Mouse (Mus musculus): ENCODE data around the gene Rnf183.
"Not testable (repeated sequence)": the region's sequence is repeated elsewhere in the genome, so short reads cannot be mapped to it uniquely, and the experiment has no call there.

The Rnf183 gene

DNA sequence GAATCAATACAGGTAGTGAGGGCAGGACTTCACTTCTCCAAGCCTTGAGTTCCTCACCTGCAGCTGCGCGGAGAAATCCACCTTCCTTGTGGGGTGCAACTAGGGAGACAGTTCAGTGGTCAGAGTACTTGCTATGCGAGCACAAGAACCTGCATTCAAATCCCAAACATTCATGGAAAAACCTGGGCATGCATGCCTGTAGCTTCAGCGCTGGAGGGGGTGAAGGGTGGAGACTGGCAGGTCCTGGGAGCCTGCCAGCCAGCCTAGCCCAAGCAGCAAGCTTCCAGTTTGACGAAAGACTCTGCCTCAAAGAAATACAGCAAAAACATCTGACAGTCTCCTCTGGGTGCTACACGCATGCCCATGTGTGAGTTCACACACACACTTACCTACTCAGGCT, at the start of gene Rnf183:
Gene Rnf183 (minus strand): TSS at position 172 of the 400 bp plus-strand sequence.
- DNase-seq (ENCODE audit: extremely low spot score) = no peak

DNA sequence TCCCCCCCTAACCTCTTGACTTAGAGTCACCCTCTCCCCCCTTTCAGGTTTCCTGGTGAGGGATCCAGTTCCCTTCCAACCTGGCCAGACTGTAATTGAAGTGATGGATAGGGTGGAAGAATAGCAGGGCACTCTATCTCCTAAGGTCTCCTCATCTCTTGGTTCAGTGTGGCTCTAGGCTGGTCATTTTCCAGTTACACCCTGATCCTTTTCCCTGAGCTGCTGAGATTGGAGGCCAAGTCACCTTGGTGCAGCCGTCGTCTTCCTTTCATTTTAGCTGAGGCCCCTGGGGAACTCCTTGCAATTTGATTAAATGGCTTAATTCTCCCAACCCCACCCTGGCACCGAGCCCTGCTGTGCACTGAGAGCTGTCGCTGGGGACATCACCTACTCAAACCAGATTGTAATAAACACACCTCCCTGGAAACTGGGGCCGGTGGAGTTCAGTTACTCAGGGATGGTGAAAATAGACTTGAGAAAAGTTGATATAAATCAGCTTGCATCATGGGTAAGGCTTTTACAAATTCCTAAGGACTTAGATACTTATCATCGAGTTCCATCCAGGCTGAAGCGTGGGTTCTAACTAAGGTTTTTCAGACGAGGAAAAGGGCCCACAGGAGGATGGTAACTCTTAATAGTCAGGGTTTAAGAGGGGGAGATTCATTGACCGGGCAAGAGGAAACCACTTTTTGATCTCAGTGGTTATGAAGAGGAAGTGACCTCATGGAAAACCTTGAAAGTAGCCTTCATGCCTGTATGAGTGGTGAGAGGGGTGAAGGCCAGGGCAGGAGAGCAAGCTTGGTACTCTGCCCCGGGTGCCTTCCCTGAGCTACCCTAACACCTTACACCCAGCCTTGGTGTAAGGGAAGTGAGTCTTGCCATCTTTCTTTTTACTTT, 45.9 kb upstream of the Rnf183 start:
- DNase-seq (ENCODE audit: extremely low spot score) = peak; percentile 8

DNA sequence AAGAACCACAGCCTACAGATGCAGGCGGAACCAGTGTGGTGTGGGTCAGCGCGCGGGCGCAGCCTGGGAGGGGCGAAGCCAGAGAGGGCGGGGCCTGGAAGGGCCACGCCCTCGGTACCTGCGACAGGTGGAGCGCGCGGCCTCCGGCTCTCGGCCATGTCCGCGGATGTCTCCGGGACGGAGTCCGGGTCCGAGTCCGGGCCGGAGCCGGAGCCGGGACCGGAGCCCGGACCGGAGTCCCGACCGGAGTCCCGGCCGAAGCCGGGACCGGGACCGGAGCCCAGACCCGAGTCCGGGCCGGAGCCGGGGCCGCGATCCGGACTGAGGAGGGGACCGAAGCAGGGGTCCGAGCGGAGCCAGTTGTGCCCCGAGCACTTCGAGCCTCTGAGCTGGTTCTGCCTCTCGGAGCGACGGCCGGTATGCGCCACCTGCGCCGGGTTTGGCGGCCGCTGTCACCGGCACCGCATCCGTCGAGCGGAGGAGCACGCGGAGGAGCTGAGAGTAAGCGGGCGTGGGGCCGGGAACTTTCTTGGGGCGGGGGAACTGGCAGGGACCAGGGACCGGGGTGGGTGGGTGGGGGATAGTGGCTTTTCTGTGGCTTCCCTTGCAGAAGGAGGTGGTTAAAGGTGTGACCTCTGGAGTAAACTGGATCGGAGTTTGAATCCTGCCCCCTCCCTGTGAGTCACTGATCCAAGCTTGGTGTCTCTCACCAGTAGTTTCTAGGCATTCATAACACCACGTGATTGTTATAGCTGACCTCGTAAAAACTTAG, 45.1 kb upstream of the Rnf183 start, which contains the start of gene Bspry:
Gene Bspry (plus strand): TSS at position 117 of the 772 bp plus-strand sequence.
- DNase-seq (ENCODE audit: extremely low spot score) = peak; percentile 61

DNA sequence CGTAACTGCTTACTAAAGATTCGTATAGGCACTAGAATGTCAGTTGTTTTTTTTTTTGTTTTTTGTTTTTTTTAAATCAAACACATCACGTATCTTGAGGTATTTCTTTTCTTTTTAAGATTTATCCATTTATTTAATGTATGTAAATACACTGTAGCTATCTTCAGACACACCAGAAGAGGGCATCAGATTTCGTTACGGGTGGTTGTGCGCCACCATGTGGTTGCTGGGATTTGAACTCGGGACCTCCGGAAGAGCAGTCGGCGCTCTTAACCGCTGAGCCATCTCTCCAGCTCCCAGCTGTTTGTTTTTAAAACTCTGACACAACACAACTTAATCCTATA, 44.5 kb upstream of the Rnf183 start:
- DNase-seq (ENCODE audit: extremely low spot score) = not testable (repeated sequence)

DNA sequence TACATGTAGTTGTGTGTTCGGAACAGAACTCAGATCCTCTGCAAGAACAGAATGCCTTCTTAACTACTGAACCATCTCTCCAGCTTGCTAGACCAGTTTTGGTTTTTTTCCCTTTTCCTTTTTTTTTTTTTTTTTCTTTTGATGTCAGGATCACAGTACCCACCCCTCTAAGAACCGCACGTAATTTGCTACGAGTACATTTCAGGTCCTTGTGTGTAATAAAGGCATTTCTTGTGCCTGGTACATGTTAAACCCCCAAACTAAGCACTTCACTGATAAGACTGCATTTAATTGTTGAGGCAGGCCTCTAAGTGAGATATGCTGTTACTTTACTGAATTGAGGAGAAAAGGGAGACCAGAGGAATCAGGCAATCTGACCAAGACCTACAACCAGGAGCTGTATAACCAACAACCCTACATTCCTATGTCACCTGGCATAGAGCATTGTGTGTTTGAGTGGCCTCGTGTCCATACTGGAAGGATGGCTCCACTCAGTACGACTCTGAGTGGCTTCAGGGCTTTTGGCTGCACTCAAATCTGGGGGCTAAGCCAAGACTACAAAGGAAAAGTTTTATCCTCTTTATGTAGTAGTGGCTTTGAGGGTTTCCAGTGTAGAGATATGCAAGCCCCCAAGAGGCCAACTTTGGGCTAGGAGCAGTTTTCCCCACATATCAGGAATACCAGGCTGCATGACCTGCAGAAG, 42.6 kb upstream of the Rnf183 start:
- DNase-seq (ENCODE audit: extremely low spot score) = no peak

DNA sequence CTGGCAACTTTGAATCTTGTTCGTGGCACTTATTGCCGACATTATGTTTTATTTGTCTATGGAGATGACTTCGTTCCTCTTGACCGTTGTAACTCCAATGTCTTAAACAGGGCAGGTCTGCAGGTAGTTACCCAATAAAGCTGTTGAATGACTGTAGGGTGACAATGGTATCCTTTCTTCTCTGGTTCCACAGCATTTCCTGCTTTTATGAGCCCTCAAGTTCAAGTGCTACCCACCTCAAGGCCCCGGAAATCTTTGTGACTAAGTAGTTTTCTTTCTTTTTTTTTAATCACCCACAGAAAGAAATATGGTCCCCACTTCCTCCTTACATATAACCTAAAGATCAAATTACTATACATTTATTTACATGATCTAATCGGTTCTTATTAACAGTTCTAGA, 40.7 kb upstream of the Rnf183 start:
- no peak for DNase-seq (ENCODE audit: extremely low spot score)

DNA sequence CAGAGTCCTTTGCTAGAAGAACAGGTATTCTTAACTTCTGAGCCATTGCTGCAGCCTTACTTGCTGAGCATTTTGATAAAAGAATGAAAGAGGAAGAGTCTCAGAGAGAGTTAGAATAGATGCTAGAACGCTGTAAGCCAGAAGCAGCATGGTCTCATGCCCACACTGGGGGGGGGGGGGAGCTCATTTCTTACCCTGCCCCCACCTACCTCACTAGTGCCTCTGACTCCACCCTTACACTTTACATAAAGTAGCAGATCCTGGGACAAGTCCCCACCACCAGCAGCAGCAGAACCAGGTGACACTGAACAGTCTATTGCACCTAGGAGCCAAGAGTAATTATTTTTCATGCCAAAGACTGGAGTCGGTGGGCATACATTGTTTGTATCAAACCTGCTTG, 40.1 kb upstream of the Rnf183 start:
- no peak for DNase-seq (ENCODE audit: extremely low spot score)

DNA sequence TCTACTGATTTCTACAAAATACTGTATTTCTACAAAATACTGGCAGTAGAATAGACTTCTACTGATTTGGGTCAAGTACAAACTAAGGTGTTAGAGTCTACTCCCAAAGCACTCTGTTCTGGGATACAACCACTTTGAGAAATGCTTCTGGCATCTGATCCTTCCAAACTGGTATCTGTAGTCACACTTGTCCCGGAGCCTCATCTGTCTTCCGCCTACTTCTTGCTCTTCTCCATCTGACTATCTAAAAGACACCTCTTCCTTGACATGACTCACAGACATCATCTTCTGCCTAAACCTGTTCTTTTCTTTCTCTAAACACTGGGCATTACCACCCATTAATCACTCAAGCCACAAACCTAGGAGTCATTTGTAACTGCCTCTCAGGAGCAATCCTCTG, 37.0 kb upstream of the Rnf183 start:
- no peak for DNase-seq (ENCODE audit: extremely low spot score)

DNA sequence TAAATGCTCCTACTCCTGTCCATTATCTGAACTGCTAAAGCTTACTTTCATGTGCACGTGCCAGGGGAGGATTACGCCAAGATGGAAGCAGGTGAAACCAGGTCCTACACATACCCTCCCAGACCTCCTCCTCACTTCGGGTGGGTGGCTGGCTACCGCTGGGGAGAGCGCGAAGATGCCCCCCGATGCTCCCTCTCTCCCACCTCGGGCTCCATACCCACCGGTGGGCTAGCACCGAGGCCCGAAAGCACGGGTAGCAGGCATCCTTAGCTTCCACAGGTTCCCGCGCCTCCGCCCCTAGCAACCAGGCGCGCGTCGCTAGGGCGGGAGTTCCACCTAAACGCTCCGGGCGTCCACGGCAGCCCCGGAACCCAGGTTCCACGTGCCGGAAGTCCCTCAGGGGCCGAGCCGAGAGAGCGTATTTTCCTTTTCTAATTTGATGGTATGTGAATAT, 35.6 kb upstream of the Rnf183 start, which contains the start of gene Wdr31:
Gene Wdr31 (minus strand): TSS at position 299 of the 454 bp plus-strand sequence.
- DNase-seq (ENCODE audit: extremely low spot score) = peak; percentile 84

DNA sequence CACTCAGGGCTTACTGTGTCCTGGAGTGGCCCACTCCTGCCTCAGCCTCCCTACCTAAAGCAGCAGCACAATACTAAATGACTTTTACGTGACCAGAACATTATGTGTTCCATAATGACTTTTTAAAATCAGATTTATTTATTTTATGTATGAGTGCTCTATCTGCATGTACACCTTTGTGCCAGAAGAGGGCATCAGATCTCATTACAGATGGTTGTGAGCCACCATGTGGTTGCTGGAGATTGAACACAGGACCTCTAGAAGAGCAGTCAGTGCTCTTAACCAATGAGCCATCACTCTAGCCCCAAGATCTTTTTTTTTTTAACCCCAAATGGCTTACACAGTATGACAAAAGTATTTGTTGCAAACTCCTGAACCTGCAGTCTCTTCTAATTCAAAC, 33.1 kb upstream of the Rnf183 start:
- no peak for DNase-seq (ENCODE audit: extremely low spot score)

DNA sequence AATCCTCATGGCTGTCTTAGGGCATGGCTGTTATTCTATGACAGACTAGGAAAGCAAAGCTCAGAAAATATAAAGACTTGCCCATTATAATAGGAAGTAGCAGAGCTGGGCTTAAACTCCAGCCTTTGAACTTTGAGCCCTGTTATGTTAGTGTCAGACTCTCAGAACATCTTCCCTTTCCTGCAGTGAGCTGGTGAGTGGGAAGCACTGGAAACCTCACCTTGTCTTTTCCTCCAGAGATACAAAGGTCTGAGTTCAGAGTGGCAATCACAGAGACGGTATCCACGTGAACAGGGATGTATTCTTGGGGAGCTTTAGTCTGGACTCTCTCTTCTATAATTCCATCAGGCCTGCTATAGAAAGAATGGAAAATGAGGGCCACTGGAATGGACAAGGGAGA, 28.1 kb upstream of the Rnf183 start:
- no peak for DNase-seq (ENCODE audit: extremely low spot score)

DNA sequence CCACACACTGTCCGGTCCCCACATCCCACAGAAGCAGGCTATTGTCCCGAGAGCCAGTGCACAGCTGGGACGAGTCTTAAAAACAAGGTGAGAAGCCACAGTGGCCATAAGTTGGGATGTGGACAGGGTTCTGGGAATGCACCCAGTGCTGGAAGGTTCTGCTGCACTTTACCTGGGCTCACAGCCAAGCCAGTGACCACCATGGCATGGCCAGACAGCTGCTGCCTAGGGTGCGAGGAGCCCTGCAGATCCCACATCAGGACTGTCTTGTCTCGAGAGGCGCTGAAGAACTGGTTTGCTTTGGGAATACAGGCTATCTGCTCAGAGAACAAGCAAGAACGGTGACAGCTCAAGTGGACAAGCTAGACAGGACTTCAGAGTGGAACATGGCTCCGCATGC, 25.3 kb upstream of the Rnf183 start:
- DNase-seq (ENCODE audit: extremely low spot score) = no peak

DNA sequence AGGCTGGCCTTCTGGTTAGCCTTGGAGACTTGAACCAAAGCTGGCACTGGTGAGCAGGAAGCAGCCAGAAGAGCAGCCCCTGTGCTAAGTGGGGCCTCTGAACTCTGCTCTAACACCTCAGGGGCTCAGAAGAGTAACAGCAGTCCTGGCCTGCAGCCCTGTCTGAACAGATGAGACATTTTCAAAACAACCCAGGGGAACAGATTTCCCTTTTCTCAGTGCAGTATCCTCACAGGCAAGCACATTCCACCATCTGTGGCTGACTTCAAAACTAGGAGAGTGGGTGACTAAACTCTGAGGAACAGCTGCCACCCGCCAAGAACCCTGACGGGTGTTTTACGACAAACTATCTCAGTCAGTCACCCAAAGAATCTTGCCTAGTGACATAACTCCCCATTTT, 24.0 kb upstream of the Rnf183 start:
- DNase-seq (ENCODE audit: extremely low spot score) = no peak

DNA sequence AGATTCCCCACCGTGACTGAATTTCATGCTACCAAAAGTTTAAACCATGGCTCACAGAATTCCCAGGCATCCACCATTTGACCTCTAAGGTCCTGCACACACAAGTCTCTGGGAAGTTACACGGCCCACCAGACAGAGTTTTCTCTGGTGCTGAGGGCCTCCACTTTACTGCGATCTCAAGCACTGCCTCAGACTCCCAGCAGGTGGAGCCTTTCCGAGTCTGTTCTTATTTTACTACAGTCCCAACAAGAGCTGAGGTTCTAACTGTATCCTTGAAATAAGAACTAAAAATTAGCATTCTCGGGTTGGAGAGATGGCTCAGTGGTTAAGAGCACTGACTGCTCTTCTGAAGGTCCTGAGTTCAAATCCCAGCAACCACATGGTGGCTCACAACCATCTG, 19.9 kb upstream of the Rnf183 start:
- DNase-seq (ENCODE audit: extremely low spot score) = peak; percentile 20

DNA sequence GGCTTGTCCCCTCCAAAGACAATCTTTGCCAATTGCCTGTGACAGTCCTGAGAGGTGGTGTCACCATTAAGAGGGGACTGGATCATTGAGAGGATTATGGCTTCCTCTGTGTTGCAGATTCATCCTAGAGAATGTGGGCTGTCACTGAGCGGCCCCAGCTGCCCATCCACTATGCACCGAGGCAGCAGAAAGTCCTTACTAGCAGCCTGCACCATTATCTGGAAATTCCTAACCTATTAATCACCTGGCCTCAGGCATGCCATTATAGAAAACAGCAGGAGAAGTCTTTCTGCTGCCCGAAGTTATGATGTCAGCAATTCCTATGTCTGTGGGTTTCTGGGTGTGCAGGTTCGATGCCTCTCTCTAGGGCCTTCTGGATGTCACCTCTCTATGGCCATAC, 5.9 kb upstream of the Rnf183 start:
- DNase-seq (ENCODE audit: extremely low spot score) = no peak

DNA sequence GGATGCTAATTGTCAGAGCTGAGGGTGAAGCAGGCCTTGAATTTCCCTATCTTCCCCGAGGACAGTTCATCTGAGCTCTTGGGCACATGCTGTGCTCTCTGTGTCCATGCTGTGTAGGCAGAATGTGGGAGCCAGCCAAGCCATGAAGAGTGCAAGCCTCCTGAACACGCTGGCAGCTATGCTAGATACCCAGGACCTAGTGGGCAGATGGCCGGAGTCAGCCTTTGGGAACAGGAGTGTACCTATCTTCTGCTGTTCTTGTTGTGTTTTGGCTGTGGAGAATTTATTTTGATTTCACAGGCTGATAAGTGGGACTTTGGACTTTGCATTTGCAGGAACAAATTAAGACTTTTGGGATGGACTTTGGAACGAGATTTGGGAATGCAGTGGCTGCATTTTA, 5.5 kb upstream of the Rnf183 start:
- no peak for DNase-seq (ENCODE audit: extremely low spot score)

DNA sequence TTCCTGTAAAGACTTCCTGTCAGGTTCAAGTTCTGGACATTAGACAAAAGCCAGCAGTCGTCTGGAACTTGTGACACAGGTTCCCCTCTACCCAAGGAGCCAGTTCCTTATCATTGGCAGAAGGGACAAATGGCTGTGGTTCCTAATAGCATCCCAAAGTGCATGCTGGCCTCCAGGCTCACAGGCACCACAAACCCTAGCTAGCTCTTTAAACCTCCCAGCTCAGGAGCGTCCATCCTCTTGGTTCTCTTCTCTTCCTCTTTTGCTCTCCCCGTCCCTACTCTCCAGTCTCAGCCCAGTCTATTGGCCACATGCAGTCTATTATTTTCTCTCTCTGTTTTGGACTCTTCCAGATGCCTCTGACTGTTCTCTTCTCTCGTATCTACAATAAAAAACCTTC, 4.7 kb upstream of the Rnf183 start:
- DNase-seq (ENCODE audit: extremely low spot score) = no peak

DNA sequence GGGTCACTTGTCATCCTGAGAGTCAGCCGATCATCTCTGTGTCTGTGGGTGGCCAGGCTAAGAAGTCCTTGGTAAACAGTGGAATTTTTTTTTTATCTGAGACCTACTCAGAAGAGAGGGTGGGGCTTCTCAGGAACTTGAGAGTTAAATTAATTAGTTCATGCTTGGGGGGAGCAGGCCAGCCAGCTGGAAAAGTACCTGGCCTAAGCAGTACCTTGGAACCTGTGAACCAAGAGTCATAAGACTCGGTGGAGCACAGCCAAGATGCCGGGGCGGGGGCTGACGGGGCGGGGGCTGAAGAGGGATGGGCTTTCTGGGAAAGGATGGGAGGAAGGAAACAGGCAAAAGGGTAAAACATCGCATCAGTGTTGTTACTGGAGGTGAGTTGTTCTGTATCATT, 2.8 kb upstream of the Rnf183 start:
- no peak for DNase-seq (ENCODE audit: extremely low spot score)

DNA sequence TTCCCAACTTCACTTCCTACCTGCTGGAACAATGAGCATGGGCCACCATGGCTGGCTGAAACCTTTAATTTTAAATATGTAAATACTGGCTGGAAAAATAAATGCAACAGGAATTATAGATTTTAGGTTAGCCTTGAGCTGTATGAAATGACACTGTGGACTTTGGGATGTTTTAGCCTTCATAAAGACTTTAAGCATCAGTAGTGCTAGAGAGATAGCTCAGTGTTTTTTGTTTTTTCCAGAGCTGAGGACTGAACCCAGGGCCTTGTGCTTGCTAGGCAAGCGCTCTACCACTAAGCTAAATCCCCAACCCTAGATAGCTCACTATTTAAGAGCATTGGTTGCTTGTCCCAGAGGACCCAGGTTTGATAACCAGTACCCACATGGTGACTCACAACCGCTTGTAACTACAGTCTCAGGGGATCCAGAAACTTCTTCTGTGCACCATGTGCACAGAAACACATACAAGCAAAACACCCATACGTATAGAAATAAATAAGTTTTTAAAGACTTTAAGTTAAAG, 2.3 kb upstream of the Rnf183 start:
- DNase-seq (ENCODE audit: extremely low spot score) = no peak

DNA sequence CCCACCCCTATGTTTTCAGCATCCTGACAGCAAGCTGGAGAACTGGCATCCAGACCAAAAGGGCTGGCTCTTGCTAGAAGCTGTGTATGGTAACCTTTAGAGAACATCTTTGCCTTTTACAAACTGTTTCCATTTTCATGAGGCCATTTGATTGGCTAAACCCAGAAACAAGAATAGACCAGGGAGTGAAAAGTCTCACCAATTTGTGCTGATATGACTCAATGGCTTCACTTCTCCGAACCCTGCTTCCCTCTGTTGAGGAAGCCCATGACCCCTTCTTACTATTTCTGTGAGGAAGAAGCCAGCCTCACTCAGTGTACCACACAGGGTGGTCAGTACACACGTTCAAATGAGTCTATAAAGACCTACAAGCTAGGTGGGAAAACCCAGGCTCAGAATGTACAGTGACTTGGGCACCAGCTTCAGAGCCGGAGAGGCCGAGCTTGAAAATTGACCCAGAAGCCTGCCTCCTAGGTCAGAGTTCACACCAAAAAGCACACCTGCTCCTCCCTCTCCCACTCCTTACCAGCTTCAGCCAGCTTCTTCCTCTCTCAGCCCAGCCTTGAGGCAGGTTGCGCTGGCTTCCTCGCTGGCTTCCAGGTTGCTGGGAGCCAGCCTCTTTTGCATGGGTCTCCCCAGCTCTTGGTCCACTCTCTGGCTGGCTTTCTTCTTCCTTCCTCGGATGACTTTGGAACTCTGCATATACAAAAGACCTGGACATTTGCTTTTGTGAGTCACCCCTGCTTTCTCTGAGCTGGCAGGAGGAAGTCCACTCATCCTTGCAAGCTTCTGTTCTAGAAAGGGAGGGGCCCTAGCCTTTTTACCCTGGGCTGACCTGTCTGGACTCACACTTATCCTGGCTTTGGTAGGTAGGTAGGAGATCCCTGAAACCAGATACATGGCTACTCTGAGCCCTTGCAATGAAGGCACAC, 847 bp downstream of the Rnf183 start:
- DNase-seq (ENCODE audit: extremely low spot score) = no peak

DNA sequence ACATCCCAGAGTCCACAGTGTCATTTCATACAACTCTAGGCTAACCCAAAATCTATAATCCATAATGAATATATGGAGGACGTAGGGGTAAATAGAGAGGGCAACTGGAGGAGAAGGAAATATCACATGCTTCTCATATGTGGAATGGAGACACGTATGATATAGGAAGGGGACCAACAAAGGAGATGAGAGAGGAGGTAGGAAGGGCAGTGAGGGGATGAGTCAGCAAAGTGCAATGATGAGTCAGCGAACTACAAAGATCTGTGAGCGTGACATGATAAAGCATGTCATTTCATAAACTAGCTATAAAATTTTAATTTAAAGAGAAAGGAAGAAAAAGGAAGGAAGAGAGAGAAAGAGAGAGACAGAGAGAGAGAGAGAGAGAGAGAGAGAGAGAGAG, 3.5 kb downstream of the Rnf183 start:
- no peak for DNase-seq (ENCODE audit: extremely low spot score)
